Mouse (Mus musculus): ENCODE data around the gene Olfr1186. TPM values are rescaled to one million over a fixed set of nuclear protein-coding genes. Genes with fewer than 3 reads are reported as not detected.
"Not testable (repeated sequence)": the region's sequence is repeated elsewhere in the genome, so short reads cannot be mapped to it uniquely, and the experiment has no call there.

Gene Olfr1186
- polyA plus RNA-seq (2014; fragmentation: Nextera tagmentation; extraction: Ambion mirVana), result not detected in 2 replicates

DNA sequence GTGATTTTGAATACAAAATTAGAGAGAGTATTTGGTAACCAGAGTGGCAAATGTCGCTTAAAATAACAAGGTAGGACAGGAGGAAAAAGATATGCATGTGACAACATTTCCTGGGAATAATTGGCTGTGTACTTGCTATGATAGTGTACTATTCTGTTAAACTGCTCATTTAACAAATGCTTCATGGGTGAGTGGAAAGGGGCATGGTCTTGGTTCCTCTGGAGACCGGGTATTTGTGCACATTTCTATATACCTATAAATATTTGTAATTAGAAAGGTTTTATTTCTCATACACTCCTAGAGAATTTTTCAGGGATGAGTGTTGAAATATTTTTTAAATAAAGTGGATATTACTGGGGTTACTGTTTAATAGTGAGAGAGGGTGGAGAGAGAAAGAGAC, at the start of gene Olfr1186:
Olfr1186 (plus strand) TSS at position 301 of the 400 bp plus-strand sequence.
- Histone ChIP-seq H3K27me3 (ENCODE audit: control insufficient read depth, insufficient read depth, low read length) (no peaks in the 10 kb centered on the region), H3K4me2 (no peak within 1 kb of the TSS), H3K4me1 (ENCODE audit: control insufficient read depth, insufficient read depth, low read length) (no peaks in the 10 kb centered on the region), H3K9ac (ENCODE audit: low read length) (no peak within 1 kb of the TSS), H3K4me3 (ENCODE audit: low read depth, low read length) (no peak within 1 kb of the TSS), H3K9me3 (ENCODE audit: control insufficient read depth, low read length) (no peaks in the 10 kb centered on the region), H3K36me3 (ENCODE audit: control insufficient read depth, insufficient read depth, low read length) (no peaks in the 10 kb centered on the region), H3K27ac (ENCODE audit: low read depth, low read length) (no peak within 1 kb of the TSS)
- no peak for DNase-seq (ENCODE audit: low spot score, missing footprints)
- no peak for ATAC-seq (ENCODE audit: low FRiP score)
- WGBS, result 86% methylated on average over 2 of the region's 2 CpGs

DNA sequence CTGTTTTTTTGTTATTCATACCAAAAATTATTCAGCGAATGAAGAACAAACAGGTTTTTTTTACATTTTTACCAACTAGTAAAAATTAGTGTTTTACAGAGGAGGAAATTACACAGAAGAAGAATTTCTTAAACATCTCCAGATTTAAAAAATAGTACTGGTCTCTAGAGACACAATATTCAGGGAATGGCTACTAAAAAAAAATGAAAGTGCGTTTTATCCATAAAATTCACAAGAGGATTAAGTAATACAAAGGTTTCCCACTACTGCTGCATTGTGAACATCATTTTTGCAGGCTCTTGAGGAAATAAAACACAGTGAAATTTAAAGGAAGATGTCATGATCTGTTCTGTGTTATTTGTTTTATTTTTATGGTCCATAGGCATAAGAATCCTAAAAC, 35.1 kb upstream of the Olfr1186 start, which contains the start of gene Olfr1184:
Olfr1184 (plus strand) TSS at position 301 of the 400 bp plus-strand sequence.
- Histone ChIP-seq H3K9ac (ENCODE audit: low read length) (no peak within 1 kb of the TSS), H3K4me1 (ENCODE audit: control insufficient read depth, insufficient read depth, low read length) (no peaks in the 10 kb centered on the region), H3K4me2 (no peak within 1 kb of the TSS), H3K27ac (ENCODE audit: low read depth, low read length) (no peak within 1 kb of the TSS), H3K36me3 (ENCODE audit: control insufficient read depth, insufficient read depth, low read length) (no peaks in the 10 kb centered on the region), H3K4me3 (ENCODE audit: low read depth, low read length) (no peak within 1 kb of the TSS), H3K27me3 (ENCODE audit: control insufficient read depth, insufficient read depth, low read length) (no peaks in the 10 kb centered on the region), H3K9me3 (ENCODE audit: control insufficient read depth, low read length) (no peaks in the 10 kb centered on the region)
- WGBS, result 90% methylated on average over 2 of the region's 2 CpGs
- no peak for DNase-seq (ENCODE audit: low spot score, missing footprints)
- ATAC-seq (ENCODE audit: low FRiP score), result no peak

DNA sequence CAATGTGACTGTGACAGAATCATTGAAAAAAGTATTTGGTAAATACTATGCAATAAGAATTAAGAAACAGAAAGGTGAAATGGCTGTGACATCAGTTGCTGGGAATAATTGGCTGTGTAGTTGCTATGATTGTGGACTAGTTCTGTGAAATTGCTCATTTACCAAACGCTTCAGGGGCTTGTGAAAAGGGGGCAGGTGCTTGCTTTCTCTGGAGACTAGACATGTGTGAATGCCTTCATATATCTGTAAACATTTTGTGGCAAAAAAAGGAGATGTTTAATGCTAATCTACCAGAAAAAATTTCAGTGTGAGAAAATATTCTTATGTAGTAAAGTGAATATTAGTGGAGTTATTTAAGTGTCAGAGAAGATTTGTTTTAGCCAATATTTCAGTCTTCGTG, 25.3 kb upstream of the Olfr1186 start, which contains the start of gene Olfr1185-ps1:
Olfr1185-ps1 (plus strand) TSS at position 301 of the 400 bp plus-strand sequence.
- Histone ChIP-seq H3K4me3 (ENCODE audit: low read depth, low read length) (no peak within 1 kb of the TSS), H3K27me3 (ENCODE audit: control insufficient read depth, insufficient read depth, low read length) (no peaks in the 10 kb centered on the region), H3K27ac (ENCODE audit: low read depth, low read length) (no peak within 1 kb of the TSS), H3K9me3 (ENCODE audit: control insufficient read depth, low read length) (no peaks in the 10 kb centered on the region), H3K4me2 (no peak within 1 kb of the TSS), H3K4me1 (ENCODE audit: control insufficient read depth, insufficient read depth, low read length) (no peaks in the 10 kb centered on the region), H3K9ac (ENCODE audit: low read length) (no peak within 1 kb of the TSS), H3K36me3 (ENCODE audit: control insufficient read depth, insufficient read depth, low read length) (no peaks in the 10 kb centered on the region)
- ATAC-seq (ENCODE audit: low FRiP score) (no peak), DNase-seq (ENCODE audit: low spot score, missing footprints) (no peak)
- 80% methylated on average over 2 of the region's 2 CpGs for WGBS

DNA sequence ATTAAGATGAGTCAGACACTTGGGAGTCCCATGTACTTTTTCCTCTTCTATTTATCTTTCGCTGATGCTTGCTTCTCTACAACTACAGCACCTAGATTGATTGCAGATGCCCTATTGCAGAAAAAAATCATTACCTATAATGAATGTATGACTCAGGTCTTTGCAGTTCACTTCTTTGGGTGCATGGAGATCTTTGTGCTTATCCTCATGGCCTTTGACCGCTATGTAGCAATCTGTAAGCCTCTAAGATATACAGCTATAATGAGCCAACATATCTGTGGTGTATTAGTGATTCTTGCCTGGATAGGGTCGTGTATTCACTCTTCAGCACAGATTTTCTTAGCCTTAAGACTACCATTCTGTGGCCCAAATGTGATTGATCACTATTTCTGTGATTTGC, 7.4 kb downstream of the Olfr1186 start:
- Histone ChIP-seq H3K9me3 (ENCODE audit: control insufficient read depth, low read length) (no peaks in the 10 kb centered on the region), H3K9ac (ENCODE audit: low read length) (no peak overlapping the region), H3K36me3 (ENCODE audit: control insufficient read depth, insufficient read depth, low read length) (no peaks in the 10 kb centered on the region), H3K27ac (ENCODE audit: low read depth, low read length) (no peak overlapping the region), H3K4me2 (no peak overlapping the region), H3K4me1 (ENCODE audit: control insufficient read depth, insufficient read depth, low read length) (no peaks in the 10 kb centered on the region), H3K27me3 (ENCODE audit: control insufficient read depth, insufficient read depth, low read length) (no peaks in the 10 kb centered on the region), H3K4me3 (ENCODE audit: low read depth, low read length) (no peak overlapping the region)
- WGBS, result 72% methylated on average over 3 of the region's 3 CpGs
- no peak for ATAC-seq (ENCODE audit: low FRiP score)
- no peak for DNase-seq (ENCODE audit: low spot score, missing footprints)

DNA sequence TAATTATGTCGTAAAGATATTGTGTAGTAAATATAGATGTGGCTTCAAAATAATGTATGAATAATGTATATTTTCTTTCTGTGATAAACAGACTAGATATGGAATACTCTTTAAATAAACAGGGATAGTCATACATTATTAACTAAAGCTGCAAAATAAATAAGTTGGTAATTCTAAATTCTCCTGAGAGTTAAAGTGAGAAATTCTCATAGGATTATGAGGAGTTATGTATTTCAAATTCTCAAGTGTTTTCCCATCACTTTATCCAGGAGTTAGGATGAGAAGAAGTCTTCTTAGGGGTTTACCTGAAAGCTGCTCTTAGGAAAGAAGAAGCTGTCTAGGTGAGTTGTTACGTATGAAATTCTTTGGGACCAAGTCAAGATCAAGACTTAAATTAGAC, 38.3 kb downstream of the Olfr1186 start, which contains the start of gene Olfr1188:
Olfr1188 (plus strand) TSS at position 301 of the 400 bp plus-strand sequence.
- 90% methylated on average over 2 of the region's 2 CpGs for WGBS
- DNase-seq (ENCODE audit: low spot score, missing footprints), result no peak

DNA sequence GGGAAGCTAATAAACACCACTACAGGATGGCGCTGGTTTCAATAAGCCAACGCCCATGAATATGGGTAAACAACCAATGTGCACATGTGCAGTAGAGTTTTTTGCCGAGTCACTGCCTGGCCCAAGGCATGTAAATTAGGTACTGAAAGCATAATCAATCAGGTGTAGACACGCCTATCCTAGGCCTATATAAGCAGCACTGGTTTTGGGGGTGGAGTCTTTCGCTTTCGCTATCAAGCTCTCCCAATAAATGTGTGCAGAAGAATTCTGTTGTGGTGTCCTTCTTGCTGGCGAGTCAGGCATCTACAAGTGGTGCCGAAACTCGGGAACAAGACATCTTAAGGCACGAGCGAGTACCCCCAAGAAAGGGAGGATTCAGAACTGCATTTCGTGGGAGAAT, 54.3 kb downstream of the Olfr1186 start:
- not testable (repeated sequence) for ATAC-seq (ENCODE audit: low FRiP score); H3K9ac ChIP-seq (ENCODE audit: low read length); H3K4me3 ChIP-seq (ENCODE audit: low read depth, low read length); H3K36me3 ChIP-seq (ENCODE audit: control insufficient read depth, insufficient read depth, low read length); H3K4me2 ChIP-seq; DNase-seq (ENCODE audit: low spot score, missing footprints); H3K27ac ChIP-seq (ENCODE audit: low read depth, low read length); H3K4me1 ChIP-seq (ENCODE audit: control insufficient read depth, insufficient read depth, low read length); H3K27me3 ChIP-seq (ENCODE audit: control insufficient read depth, insufficient read depth, low read length); H3K9me3 ChIP-seq (ENCODE audit: control insufficient read depth, low read length)
- WGBS, result 92% methylated on average over 12 of the region's 12 CpGs

More for the DNA sequence above, 38.3 kb downstream of the Olfr1186 start, which contains the start of gene Olfr1188:
- no peak within 1 kb of the TSS for H3K27ac ChIP-seq (ENCODE audit: low read depth, low read length)
- no peak within 1 kb of the TSS for H3K4me2 ChIP-seq
- no peaks in the 10 kb centered on the region for H3K4me1 ChIP-seq (ENCODE audit: control insufficient read depth, insufficient read depth, low read length)
- H3K36me3 ChIP-seq (ENCODE audit: control insufficient read depth, insufficient read depth, low read length), result no peaks in the 10 kb centered on the region
- no peak for ATAC-seq (ENCODE audit: low FRiP score)
- H3K9ac ChIP-seq (ENCODE audit: low read length), result no peak within 1 kb of the TSS
- H3K27me3 ChIP-seq (ENCODE audit: control insufficient read depth, insufficient read depth, low read length), result no peaks in the 10 kb centered on the region
- no peak within 1 kb of the TSS for H3K4me3 ChIP-seq (ENCODE audit: low read depth, low read length)
- H3K9me3 ChIP-seq (ENCODE audit: control insufficient read depth, low read length), result no peaks in the 10 kb centered on the region

Other genes with a start within 250 kb of the Olfr1186 start
- not detected in 2 replicates for gene Olfr1173, start 238.7 kb upstream of the Olfr1186 start, polyA plus RNA-seq (2014; fragmentation: Nextera tagmentation; extraction: Ambion mirVana)
- gene Olfr1174-ps, start 203.4 kb upstream of the Olfr1186 start, polyA plus RNA-seq (2014; fragmentation: Nextera tagmentation; extraction: Ambion mirVana), result not detected in 2 replicates
- not detected in 2 replicates for gene Olfr1175-ps, start 191.3 kb upstream of the Olfr1186 start, polyA plus RNA-seq (2014; fragmentation: Nextera tagmentation; extraction: Ambion mirVana)
- not detected in 2 replicates for gene Olfr1176, start 181.8 kb upstream of the Olfr1186 start, polyA plus RNA-seq (2014; fragmentation: Nextera tagmentation; extraction: Ambion mirVana)
- gene Olfr1177-ps, start 172.1 kb upstream of the Olfr1186 start, polyA plus RNA-seq (2014; fragmentation: Nextera tagmentation; extraction: Ambion mirVana), result not detected in 2 replicates
- not detected in 2 replicates for gene Olfr1178, start 131.5 kb upstream of the Olfr1186 start, polyA plus RNA-seq (2014; fragmentation: Nextera tagmentation; extraction: Ambion mirVana)
- not detected in 2 replicates for gene Olfr1179, start 112.1 kb upstream of the Olfr1186 start, polyA plus RNA-seq (2014; fragmentation: Nextera tagmentation; extraction: Ambion mirVana)
- gene Olfr1180, start 99.4 kb upstream of the Olfr1186 start, polyA plus RNA-seq (2014; fragmentation: Nextera tagmentation; extraction: Ambion mirVana), result not detected in 2 replicates
- gene Olfr1181, start 92.4 kb upstream of the Olfr1186 start, polyA plus RNA-seq (2014; fragmentation: Nextera tagmentation; extraction: Ambion mirVana), result not detected in 2 replicates
- gene Gm13757, start 69.4 kb upstream of the Olfr1186 start, polyA plus RNA-seq (2014; fragmentation: Nextera tagmentation; extraction: Ambion mirVana), result not detected in 2 replicates
- gene Olfr1183, start 63.7 kb upstream of the Olfr1186 start, polyA plus RNA-seq (2014; fragmentation: Nextera tagmentation; extraction: Ambion mirVana), result not detected in 2 replicates
- gene Olfr1184, start 35.0 kb upstream of the Olfr1186 start, polyA plus RNA-seq (2014; fragmentation: Nextera tagmentation; extraction: Ambion mirVana), result not detected in 2 replicates
- gene Olfr1185-ps1, start 25.2 kb upstream of the Olfr1186 start, polyA plus RNA-seq (2014; fragmentation: Nextera tagmentation; extraction: Ambion mirVana), result not detected in 2 replicates
- not detected in 2 replicates for gene Olfr1188, start 38.4 kb downstream of the Olfr1186 start, polyA plus RNA-seq (2014; fragmentation: Nextera tagmentation; extraction: Ambion mirVana)
- not detected in 2 replicates for gene Olfr1189, start 67.9 kb downstream of the Olfr1186 start, polyA plus RNA-seq (2014; fragmentation: Nextera tagmentation; extraction: Ambion mirVana)
- not detected in 2 replicates for gene Olfr1191-ps1, start 122.0 kb downstream of the Olfr1186 start, polyA plus RNA-seq (2014; fragmentation: Nextera tagmentation; extraction: Ambion mirVana)
- not detected in 2 replicates for gene Olfr1192-ps1, start 130.0 kb downstream of the Olfr1186 start, polyA plus RNA-seq (2014; fragmentation: Nextera tagmentation; extraction: Ambion mirVana)
- gene Olfr1193, start 157.1 kb downstream of the Olfr1186 start, polyA plus RNA-seq (2014; fragmentation: Nextera tagmentation; extraction: Ambion mirVana), result not detected in 2 replicates
- gene Olfr1195, start 170.6 kb downstream of the Olfr1186 start, polyA plus RNA-seq (2014; fragmentation: Nextera tagmentation; extraction: Ambion mirVana), result not detected in 2 replicates
- not detected in 2 replicates for gene Olfr1196, start 186.0 kb downstream of the Olfr1186 start, polyA plus RNA-seq (2014; fragmentation: Nextera tagmentation; extraction: Ambion mirVana)
- gene Olfr1197, start 213.8 kb downstream of the Olfr1186 start, polyA plus RNA-seq (2014; fragmentation: Nextera tagmentation; extraction: Ambion mirVana), result not detected in 2 replicates
- not detected in 2 replicates for gene Olfr1198, start 232.8 kb downstream of the Olfr1186 start, polyA plus RNA-seq (2014; fragmentation: Nextera tagmentation; extraction: Ambion mirVana)
- not detected in 2 replicates for gene Olfr1199, start 241.9 kb downstream of the Olfr1186 start, polyA plus RNA-seq (2014; fragmentation: Nextera tagmentation; extraction: Ambion mirVana)